Mouse (Mus musculus) thymus, postnatal 25 days (tissue): ENCODE data around the gene Asic2.
"Not testable (repeated sequence)": the region's sequence is repeated elsewhere in the genome, so short reads cannot be mapped to it uniquely, and the experiment has no call there.

Experiments used
- DNase-seq: peaks from one replicate; pipeline ENCODE4 v3.0.0; 2022

The Asic2 gene

GRCm38 (mm10) chr11:81280070-81280469 lies 688.2 kb downstream of the Asic2 start:
- DNase-seq = no peak

DNA sequence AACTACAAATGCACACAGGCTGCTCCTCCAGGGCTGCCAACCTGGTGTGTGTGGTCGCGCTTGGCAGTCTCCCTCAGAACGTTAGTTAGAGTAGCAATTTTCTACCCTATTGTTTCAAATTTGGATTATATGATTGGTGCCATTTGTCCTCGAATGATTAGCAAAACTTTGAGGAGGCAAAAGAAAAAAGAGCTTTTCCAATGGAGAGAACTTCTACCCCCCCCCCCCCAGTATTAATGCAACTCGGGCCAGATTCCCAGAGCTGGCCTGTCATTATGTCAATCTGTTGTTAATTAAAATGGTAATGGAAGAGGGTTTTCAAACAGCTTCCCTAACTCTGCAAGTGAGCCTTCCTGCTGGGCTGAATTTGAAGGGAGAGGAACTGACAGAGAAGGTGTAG lies 690.9 kb downstream of the Asic2 start:
- DNase-seq = no peak

DNA sequence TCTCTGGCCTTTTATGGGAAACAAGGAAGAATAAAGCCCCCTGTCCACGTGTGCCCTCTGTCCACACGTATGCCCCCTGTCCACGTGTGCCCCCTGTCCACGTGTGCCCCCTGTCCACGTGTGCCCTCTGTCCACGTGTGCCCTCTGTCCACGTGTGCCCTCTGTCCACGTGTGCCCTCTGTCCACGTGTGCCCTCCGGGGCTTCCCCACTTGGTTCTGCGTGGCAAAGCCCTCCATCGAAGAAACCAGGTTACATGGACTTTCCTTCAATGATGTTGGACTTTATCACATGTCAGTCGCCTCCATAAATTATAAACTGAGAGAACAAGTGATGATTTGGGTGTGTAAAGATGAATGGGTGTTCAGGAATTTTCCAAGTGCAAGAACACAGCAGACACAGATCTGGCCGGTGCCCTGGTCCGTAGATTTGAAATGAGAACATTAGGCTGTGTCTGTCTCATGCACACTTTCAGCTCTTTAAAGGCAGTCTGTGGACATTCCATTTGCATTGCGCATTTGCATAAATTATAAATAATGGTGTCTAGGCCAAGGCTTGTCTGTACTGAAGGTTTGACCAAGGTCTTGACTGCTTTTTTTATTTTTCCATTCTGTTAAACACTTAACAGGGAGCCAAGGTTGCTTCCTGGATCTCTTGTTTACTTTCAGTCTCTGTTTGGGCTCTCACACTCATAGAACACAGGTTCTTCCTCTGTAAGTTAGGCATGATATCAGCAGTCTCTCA lies 695.4 kb downstream of the Asic2 start:
- no peak for DNase-seq

DNA sequence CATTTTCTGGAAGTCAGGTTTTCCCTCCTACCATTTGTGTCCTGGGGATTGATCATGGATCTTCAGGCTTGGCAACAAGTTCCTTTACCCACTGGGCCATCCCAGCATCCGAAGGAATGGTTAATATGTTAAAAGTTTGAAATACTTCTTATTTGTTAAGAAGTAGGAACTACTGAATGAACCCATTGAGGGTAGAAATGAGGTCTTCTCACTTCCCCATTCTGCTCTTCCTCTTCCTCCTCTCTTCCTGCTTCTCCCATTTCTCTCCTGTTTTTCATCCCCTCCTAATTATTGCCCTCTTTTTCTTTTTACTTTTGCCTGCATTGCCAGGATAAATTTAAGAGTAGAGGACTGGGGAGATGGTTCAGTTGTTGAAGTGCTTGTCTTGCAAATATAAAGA lies 696.8 kb downstream of the Asic2 start:
- no peak for DNase-seq

GRCm38 (mm10) chr11:81270518-81270917 lies 697.7 kb downstream of the Asic2 start:
- no peak for DNase-seq

DNA sequence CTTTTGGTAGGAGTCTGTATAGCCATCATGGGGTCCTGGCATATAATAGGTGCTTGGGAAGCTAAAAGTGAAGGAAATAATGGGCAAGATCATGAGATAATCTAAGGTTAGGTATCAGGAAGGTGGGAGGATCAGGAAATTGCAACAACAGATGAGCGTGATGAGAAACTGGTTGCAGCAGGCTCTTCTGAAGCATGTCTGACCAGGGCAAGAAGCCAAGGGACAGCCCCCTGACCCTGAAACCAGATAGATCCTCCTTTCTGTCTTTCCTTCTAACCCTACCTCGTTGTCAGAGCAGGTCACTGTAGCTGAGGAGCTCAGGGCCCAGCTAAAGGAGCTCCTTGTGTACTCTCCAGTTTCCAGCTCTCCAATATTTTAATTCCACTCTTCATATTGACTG lies 704.5 kb downstream of the Asic2 start:
- no peak for DNase-seq

- no peak for DNase-seq
Measured at GRCm38 (mm10) chr11:81263193-81263592, 705.1 kb downstream of the Asic2 start.

DNA sequence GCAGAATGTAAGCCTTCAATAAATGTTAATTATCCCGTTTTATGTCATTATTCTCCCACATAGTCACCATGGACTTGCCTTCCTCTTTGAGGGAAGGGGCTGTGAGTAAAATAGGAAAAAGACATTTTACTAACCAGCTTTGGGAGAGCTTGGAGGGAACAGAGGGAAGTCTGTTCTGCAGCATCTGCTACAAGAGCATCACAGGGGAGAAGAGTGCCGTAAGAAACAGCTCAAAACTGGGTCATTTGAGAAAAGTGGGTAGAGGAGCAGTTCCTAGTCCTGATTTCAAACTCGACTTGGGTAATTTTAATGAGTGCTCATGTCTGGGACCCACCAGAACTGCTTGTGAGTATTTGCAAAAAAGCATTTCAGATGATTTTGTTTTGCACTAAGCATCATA lies 707.0 kb downstream of the Asic2 start:
- no peak for DNase-seq

- not testable (repeated sequence) for DNase-seq
Measured at GRCm38 (mm10) chr11:81241183-81241582, 727.1 kb downstream of the Asic2 start.

GRCm38 (mm10) chr11:81239966-81240681 lies 728.1 kb downstream of the Asic2 start:
- DNase-seq = no peak

DNA sequence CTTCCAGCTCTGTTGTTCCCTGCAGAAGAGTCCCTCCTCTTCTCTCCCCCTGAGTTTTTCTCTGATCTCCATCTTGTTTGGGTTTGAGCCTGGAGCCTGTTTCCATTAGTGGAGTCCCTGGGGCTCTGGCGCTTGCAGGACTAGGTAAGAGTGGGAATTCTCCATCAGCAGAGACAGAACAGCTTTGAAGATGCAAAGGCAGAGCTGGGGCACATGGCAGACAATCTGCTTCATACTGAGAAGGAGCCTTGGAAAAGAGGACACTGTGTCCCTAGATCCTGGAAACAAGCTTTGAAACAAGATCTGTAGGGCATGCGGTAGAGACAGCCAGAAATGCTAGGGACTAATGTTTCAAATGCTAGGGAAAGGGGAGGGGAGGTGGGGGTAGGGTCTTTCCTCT lies 729.2 kb downstream of the Asic2 start:
- no peak for DNase-seq

GRCm38 (mm10) chr11:81236070-81236469 lies 732.2 kb downstream of the Asic2 start:
- DNase-seq = no peak

DNA sequence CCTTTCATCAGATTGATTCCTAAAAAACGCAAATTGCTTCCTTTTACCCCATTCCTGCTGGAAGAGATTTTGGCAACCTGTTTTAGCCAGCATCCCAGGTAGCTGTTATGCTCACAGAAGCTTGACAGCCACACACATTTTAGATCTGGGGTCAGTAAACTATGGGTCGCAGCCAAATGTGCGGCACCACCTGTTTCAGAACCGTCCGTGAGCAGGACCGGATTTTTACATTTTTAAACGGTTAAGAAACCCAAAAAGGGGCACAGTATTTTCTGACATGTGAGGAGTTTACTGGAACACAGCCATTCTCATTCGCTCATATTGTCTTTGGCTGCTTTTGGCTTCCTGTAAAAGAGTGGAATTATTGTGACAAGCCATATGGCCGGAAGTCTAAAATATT lies 744.9 kb downstream of the Asic2 start:
- no peak for DNase-seq

GRCm38 (mm10) chr11:81220786-81221185 lies 747.5 kb downstream of the Asic2 start:
- no peak for DNase-seq

DNA sequence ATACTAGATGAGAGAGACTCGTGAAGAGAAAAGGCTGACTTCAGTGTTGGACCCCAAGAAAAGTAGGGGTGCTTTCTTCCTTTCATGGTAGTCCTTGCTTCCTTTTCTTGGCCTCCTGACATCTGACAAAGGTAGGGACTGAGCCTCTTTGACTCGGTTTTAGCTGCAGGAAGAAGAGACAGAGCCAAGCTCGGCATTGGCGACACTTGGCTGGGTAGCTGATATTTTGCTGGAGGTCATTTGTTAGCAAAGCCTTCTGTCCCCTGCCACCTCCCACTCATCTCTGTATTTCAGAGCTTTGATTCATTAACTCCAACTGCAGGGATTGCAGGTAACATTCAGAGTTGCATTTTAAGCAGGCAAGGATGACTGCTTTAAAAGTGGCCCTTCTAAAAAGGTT lies 762.8 kb downstream of the Asic2 start:
- no peak for DNase-seq

- DNase-seq = no peak
Measured at GRCm38 (mm10) chr11:81202578-81202977, 765.7 kb downstream of the Asic2 start.

GRCm38 (mm10) chr11:81193856-81194255 lies 774.4 kb downstream of the Asic2 start:
- no peak for DNase-seq

DNA sequence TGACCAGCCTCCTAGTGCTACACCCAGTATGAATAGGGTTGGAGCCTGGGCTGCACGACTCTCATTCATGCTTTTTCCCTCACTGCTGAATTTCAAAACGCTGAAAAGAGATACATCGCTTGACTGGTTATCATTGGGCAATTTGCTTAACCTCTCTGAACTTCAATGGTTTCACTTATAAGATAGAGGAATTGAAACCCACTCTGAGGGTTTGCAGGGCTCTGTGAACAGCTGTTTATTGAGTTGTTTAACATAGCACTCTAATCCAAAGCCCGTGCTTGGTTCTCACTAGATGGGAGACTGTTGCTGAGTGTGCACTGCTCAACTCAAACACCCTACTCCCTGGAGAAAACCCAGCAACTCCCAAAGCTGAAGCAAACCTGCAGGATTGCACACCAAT lies 776.1 kb downstream of the Asic2 start:
- no peak for DNase-seq

DNA sequence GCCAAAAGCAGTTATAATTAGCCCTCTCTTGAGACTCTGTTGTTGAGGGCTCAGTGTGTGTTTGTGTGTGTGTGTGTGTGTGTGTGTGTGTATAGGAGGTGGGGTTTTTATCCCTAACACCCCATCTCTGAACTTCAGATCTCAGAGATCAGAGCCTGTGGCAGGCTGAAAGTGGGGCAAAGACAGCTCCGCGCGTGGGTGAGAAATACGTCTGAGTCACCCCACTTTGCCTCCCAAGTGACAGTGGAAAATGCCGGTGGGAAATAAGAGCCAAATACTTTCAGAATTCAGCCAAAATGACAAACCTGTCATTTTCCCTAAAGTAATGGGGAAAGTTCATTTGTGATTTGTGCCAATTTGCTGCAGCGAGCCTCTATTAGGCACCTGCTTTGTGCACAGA lies 779.2 kb downstream of the Asic2 start:
- DNase-seq = no peak

DNA sequence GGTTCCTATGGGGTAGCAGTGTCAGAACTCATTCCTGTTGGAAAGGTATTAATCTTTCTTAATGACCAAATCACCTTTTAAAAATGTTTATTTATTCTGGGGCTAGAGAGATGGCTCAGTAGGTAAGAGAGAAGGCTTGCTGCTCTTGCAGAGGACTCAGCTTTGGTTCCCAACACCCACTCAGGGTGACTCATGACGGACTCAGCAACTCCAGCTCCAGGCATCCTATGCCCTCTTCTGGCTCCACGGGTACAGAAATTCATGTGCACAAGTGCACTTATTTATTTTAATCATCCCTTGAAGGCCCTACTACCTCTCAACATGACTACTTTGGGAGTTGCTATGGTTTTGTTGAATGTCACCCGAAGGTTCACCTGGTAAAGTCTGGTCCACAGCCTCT lies 780.4 kb downstream of the Asic2 start:
- no peak for DNase-seq

GRCm38 (mm10) chr11:81184721-81185120 lies 783.5 kb downstream of the Asic2 start:
- no peak for DNase-seq

GRCm38 (mm10) chr11:81164890-81165289 lies 803.4 kb downstream of the Asic2 start:
- DNase-seq = no peak

GRCm38 (mm10) chr11:81163056-81163455 lies 805.2 kb downstream of the Asic2 start:
- DNase-seq = no peak

GRCm38 (mm10) chr11:81153841-81154240 lies 814.4 kb downstream of the Asic2 start:
- no peak for DNase-seq
